Mouse (Mus musculus) layer of hippocampus, adult 11-12 months (tissue): ENCODE measurements at regions not wholly inside any gene's neighbourhood (a gene's known extent, or its start where the extent isn't known, plus 50 kb on each side); places are given as distances from the start of the nearest gene placed in this dataset.
"Not testable (repeated sequence)": the region's sequence is repeated elsewhere in the genome, so short reads cannot be mapped to it uniquely, and the experiment has no call there.

Source experiments
- DNase-seq: peaks from one replicate; pipeline ENCODE4 v3.0.0; 2022; ENCODE audit warnings: low spot score

- no peak for DNase-seq
Observed at GRCm38 (mm10) chr1:105900158-105900557, 90.0 kb upstream of the Zcchc2 start.

- DNase-seq: no peak
Observed at GRCm38 (mm10) chr1:105900920-105901319, 89.3 kb upstream of the Zcchc2 start.

DNA sequence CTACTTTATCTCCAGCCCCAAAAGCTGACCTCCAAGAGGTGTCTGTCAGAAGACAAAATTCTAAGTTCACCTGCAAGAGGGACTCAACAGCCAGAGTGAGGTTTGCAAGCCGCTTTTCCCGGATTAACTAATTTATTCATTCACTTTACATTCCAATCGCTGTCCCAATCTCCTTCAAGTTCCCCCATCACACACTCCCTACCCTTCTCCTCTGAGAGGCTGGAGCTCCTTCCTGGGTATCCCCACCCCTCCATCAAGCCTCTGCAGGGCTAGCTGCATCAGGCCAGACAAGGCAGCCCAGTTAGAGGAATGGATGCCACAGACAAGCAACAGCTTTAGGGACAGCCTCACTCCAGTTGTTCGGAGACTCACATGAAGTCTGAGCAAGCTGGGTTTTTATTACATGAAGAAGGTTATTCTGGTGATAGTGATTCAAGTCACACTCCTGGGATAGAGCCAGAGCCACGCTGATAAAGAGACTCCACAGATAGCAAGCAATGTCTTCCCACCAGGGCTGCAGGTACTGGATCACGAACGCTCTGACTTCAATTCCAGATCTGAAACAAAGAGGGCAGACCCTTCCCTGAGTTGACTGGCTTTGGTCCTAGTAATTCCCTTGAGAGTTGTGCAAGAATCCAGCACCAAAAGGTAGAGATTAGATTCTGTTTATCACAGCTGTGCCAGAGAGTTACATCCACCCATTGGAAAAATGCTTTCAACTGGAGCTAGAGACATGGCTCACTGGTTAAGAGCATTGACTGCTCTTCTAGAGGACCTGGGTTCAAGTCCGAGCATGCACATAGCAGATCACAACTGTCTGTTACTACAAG is 86.7 kb upstream of the Zcchc2 start:
- no peak for DNase-seq

GRCm38 (mm10) chr1:105904737-105905136 is 85.5 kb upstream of the Zcchc2 start:
- DNase-seq: no peak

DNA sequence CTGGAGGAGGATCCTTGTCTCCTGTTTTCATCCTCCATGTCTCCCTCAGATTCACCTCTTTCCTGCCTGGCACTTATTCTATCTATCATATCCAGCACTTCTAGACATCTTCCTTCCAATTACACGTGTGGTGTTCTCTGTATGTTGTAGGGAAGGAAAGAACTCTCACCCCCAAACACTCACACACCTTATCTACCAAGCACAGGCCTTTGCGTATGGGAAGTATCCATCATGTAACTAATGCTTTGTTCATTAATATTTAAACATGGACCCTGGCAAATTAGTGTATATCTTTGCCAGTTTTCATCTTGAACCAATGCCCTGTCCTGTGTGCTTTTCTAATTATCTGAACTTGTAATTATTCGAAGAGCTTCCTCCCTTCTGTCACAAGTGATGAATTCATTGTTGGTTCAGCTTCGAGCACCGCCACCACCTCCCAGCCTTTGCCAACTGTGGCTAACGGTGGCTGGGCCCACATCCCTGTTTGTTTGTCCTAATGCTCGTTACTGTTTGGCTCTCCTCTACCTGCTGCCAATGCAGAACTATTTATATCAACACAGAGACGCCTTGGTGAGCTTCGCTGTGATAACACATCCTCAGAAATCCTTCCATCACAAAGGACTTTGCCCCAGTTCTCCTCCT is 84.3 kb upstream of the Zcchc2 start:
- DNase-seq: no peak

DNA sequence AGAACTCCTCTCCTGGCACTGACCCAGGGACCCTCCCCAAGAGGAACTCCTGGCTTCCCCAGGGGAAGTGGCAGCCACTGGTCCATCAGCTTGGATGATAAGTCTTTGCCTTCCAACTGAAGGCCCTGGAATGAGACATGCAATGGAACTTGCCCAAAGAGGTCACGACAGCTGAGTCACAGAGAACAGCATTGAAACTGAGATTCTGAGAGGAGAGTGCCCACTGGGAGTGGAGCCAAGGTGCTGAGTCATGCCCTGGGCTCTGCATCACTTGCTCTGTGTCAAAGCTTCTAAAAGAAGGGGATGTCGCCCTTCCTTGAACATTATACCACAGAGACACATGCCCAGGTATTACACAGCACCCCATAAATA is 83.8 kb upstream of the Zcchc2 start:
- peak; percentile 48 for DNase-seq

GRCm38 (mm10) chr1:105908029-105908876 is 82.0 kb upstream of the Zcchc2 start:
- peak; percentile 36 for DNase-seq

DNA sequence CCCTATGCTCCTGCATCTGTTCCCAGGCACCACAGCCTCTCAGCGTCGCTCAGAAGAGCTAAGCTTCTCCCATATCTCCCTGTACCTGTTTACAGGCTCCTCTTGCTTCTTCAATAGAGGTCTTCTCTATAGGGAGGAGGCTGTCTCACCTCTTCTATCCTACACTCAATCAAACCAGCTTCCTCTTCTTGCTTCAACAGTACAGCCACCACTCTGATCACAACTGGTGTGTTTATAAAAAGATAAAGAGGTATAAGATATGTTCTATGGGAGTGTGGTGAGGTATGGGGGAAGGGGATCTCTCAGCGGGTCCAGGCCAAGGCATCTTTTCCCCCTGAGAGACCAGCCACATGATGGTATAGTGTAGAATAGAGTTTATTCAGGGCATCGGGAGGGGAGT is 81.1 kb upstream of the Zcchc2 start:
- DNase-seq: no peak

- no peak for DNase-seq
Observed at GRCm38 (mm10) chr1:105911714-105912113, 78.5 kb upstream of the Zcchc2 start.

GRCm38 (mm10) chr1:105921842-105922241 is 68.4 kb upstream of the Zcchc2 start:
- DNase-seq: no peak

GRCm38 (mm10) chr1:105922586-105922985 is 67.6 kb upstream of the Zcchc2 start:
- DNase-seq: no peak

GRCm38 (mm10) chr1:105923001-105923400 is 67.2 kb upstream of the Zcchc2 start:
- DNase-seq: no peak

DNA sequence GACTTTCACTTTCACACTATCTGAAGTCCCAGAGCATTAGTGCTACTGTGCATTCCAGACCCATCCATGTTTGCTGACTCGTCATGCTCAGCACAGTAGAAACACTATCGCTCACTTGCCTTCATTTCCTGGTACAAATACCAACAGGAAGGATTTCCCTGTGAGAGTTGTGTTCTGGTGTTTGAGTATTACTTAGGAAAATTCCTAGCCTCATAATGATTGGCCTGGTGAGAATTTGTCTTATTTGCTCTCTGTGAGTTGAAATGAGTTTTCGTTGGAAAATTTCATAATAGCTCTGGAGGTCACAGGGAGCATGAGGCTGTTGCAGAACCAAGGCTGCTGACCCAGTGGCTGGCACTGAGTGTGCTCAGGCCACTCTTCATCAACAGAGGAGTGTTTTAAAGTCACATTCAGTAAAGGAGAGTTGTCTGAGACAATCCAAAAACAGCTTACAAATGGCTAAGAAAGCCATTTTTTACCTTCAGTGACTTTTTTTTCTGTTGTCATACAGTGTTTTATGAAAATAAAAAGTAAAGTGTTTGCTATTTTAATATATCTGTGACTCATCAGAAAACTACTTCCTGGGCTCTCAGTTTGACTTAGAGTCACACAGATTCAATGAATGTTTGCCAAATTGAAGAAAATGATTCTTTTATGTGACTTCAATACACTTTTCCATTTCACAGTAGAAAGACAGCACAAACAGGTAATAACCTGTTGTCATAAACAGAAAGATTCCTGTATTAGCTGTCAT is 64.4 kb upstream of the Zcchc2 start:
- no peak for DNase-seq

DNA sequence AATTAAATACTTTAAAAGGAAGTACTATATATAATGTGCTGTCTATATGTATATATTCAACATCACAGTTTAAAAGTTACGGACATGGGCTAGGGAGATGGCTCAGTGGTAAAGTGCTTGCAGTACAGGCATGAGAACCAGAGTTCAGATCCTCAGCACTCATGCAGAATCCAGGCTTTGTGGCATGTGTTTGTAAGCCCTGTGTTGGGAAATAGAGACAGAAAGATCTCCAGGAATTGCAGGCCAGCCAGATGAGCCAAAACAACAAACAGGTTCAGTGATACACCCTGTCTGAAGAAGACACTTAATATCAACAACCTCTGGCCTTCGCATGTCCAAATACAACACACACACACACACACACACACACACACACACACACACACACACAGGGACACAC is 63.3 kb upstream of the Zcchc2 start:
- no peak for DNase-seq

GRCm38 (mm10) chr1:105930841-105931240 is 59.4 kb upstream of the Zcchc2 start:
- DNase-seq: no peak

- DNase-seq: not testable (repeated sequence)
Observed at GRCm38 (mm10) chr1:105934171-105934570, 56.0 kb upstream of the Zcchc2 start.
